Mouse (Mus musculus) MEL (cell line): ENCODE measurements around the gene Dgkz. TPM values are rescaled to one million over a fixed set of nuclear protein-coding genes. Genes with fewer than 3 reads are reported as not detected.

Experiments
- DNase-seq: peaks from one replicate; pipeline ENCODE4 v3.0.0; 2011; ENCODE audit warnings: low read depth, low spot score
- H3K27ac ChIP-seq: 2 replicates; pipeline ENCODE4 v1.5.1; 2012; ENCODE audit warnings: low read depth, mild to moderate bottlenecking, control low read depth, low read length, moderate library complexity; ENCODE audit not compliant: control insufficient read depth
- H3K27me3 ChIP-seq, 2 experiments: fragments of 150-350 bp in 1 of 2; sonication (generic) in 1 of 2; 2 replicates each; pipeline ENCODE4 v1.6.1; 2012; ENCODE audit warnings: low read length in 2 of 2, mild to moderate bottlenecking in 2 of 2, improper control_type of control experiment in 1 of 2, moderate library complexity in 1 of 2; ENCODE audit not compliant: insufficient read depth in 2 of 2, control insufficient read depth in 1 of 2
- H3K36me3 ChIP-seq, 2 experiments: 2 replicates each; pipeline ENCODE4 v1.6.1; 2012 to 2014; ENCODE audit warnings: low read length in 2 of 2, improper control_type of control experiment in 1 of 2, inconsistent platforms in 1 of 2, mild to moderate bottlenecking in 1 of 2; ENCODE audit not compliant: insufficient read depth in 2 of 2, control insufficient read depth in 1 of 2
- H3K4me1 ChIP-seq, 2 experiments: fragments of 150-350 bp in 1 of 2; sonication (generic) in 1 of 2; 2 replicates each; pipeline ENCODE4 v1.6.1; 2012; ENCODE audit warnings: low read length in 2 of 2, improper control_type of control experiment in 1 of 2, mild to moderate bottlenecking in 1 of 2; ENCODE audit not compliant: insufficient read depth in 2 of 2, control insufficient read depth in 1 of 2
- H3K4me3 ChIP-seq, 2 experiments: fragments of 150-350 bp in 1 of 2; sonication (generic) in 1 of 2; 2 replicates each; pipeline ENCODE4 v1.5.1; 2012; ENCODE audit warnings: low read depth in 2 of 2, low read length in 2 of 2, mild to moderate bottlenecking in 2 of 2, moderate library complexity in 2 of 2, control low read depth in 1 of 2, improper control_type of control experiment in 1 of 2; ENCODE audit not compliant: control insufficient read depth in 1 of 2, insufficient read depth in 1 of 2
- H3K79me2 ChIP-seq: 2 replicates; pipeline ENCODE4 v1.6.1; 2012; ENCODE audit warnings: mild to moderate bottlenecking, low read length, moderate library complexity; ENCODE audit not compliant: control insufficient read depth, poor library complexity, insufficient read depth
- H3K9ac ChIP-seq: 2 replicates; pipeline ENCODE4 v1.6.1; 2012; ENCODE audit warnings: low read depth, mild to moderate bottlenecking, control low read depth, low read length, moderate library complexity; ENCODE audit not compliant: control insufficient read depth, poor library complexity, severe bottlenecking
- H3K9me3 ChIP-seq: fragments of 150-350 bp; sonication (generic); replicated peaks from 2 replicates; pipeline ENCODE4 v1.6.1; 2012; ENCODE audit warnings: mild to moderate bottlenecking, low read length, improper control_type of control experiment, moderate library complexity; ENCODE audit not compliant: insufficient read depth
- CHD1 ChIP-seq: IDR thresholded peaks from 2 replicates; pipeline ENCODE4 v1.6.1; 2012; ENCODE audit warnings: low read depth, mild to moderate bottlenecking, inconsistent platforms, low read length, improper control_type of control experiment
- CHD2 ChIP-seq: IDR thresholded peaks from 2 replicates; pipeline ENCODE4 v1.6.1; 2011; ENCODE audit warnings: low read length, improper control_type of control experiment
- CTCF ChIP-seq, 3 experiments: IDR thresholded peaks in 2 of 3; conservative IDR thresholded peaks in 1 of 3; 2 replicates each; pipeline ENCODE4 v1.5.1; 2011 to 2012; ENCODE audit warnings: low read length in 3 of 3, low read depth in 2 of 3, mild to moderate bottlenecking in 2 of 3, improper control_type of control experiment in 1 of 3, inconsistent platforms in 1 of 3, mixed read lengths in 1 of 3, moderate library complexity in 1 of 3; ENCODE audit not compliant: control insufficient read depth in 1 of 3, insufficient read depth in 1 of 3, poor library complexity in 1 of 3, severe bottlenecking in 1 of 3
- E2F4 ChIP-seq: IDR thresholded peaks from 2 replicates; pipeline ENCODE4 v1.6.1; 2011; ENCODE audit warnings: low read depth, low read length, improper control_type of control experiment, borderline replicate concordance
- ELF1 ChIP-seq: IDR thresholded peaks from 2 replicates; pipeline ENCODE4 v1.6.1; 2014; ENCODE audit warnings: low read depth, mild to moderate bottlenecking, inconsistent platforms, low read length, improper control_type of control experiment, moderate library complexity
- EP300 ChIP-seq, 2 experiments: IDR thresholded peaks; 2 replicates each; pipeline ENCODE4 v1.6.1; 2011; ENCODE audit warnings: improper control_type of control experiment in 2 of 2, low read length in 2 of 2, low read depth in 1 of 2, mild to moderate bottlenecking in 1 of 2
- ETS1 ChIP-seq: IDR thresholded peaks from 2 replicates; pipeline ENCODE4 v1.6.1; 2012; ENCODE audit warnings: low read depth, mild to moderate bottlenecking, inconsistent platforms, low read length, improper control_type of control experiment, moderate library complexity
- GABPA ChIP-seq: IDR thresholded peaks from 2 replicates; pipeline ENCODE4 v1.6.1; 2012; ENCODE audit warnings: low read depth, mild to moderate bottlenecking, inconsistent platforms, low read length, improper control_type of control experiment, moderate library complexity
- KAT2A ChIP-seq: conservative IDR thresholded peaks from 2 replicates; pipeline ENCODE4 v1.6.1; 2012; ENCODE audit warnings: low read depth, low read length, improper control_type of control experiment, inconsistent platforms
- MAZ ChIP-seq: IDR thresholded peaks from 2 replicates; pipeline ENCODE4 v1.6.1; 2012; ENCODE audit warnings: low read depth, mild to moderate bottlenecking, inconsistent platforms, low read length, improper control_type of control experiment
- MEF2A ChIP-seq: IDR thresholded peaks from 2 replicates; pipeline ENCODE4 v1.6.1; 2014; ENCODE audit warnings: low read depth, mild to moderate bottlenecking, inconsistent platforms, low read length, improper control_type of control experiment; ENCODE audit not compliant: poor library complexity, insufficient replicate concordance, severe bottlenecking; ENCODE audit errors: extremely low read depth
- MXI1 ChIP-seq: IDR thresholded peaks from 2 replicates; pipeline ENCODE4 v1.6.1; 2011; ENCODE audit warnings: mild to moderate bottlenecking, low read depth, low read length, improper control_type of control experiment
- MYB ChIP-seq: IDR thresholded peaks from 2 replicates; pipeline ENCODE4 v1.6.1; 2011; ENCODE audit warnings: mild to moderate bottlenecking, low read depth, low read length, improper control_type of control experiment
- MYC ChIP-seq: IDR thresholded peaks from 2 replicates; pipeline ENCODE4 v1.6.1; 2011; ENCODE audit warnings: low read depth, mild to moderate bottlenecking, low read length, improper control_type of control experiment, moderate library complexity
- NELFE ChIP-seq: IDR thresholded peaks from 2 replicates; pipeline ENCODE4 v1.6.1; 2011; ENCODE audit warnings: low read depth, low read length, improper control_type of control experiment
- POLR2A ChIP-seq, 2 experiments: IDR thresholded peaks; 2 replicates each; pipeline ENCODE4 v1.6.1; 2011 to 2012; ENCODE audit warnings: low read length in 2 of 2, mild to moderate bottlenecking in 2 of 2, control low read depth in 1 of 2, improper control_type of control experiment in 1 of 2, low read depth in 1 of 2, moderate library complexity in 1 of 2; ENCODE audit not compliant: control insufficient read depth in 1 of 2, insufficient read depth in 1 of 2, poor library complexity in 1 of 2
- RAD21 ChIP-seq: IDR thresholded peaks from 2 replicates; pipeline ENCODE4 v1.6.1; 2011; ENCODE audit warnings: mild to moderate bottlenecking, low read depth, low read length, improper control_type of control experiment
- RCOR1 ChIP-seq: IDR thresholded peaks from 2 replicates; pipeline ENCODE4 v1.6.1; 2012; ENCODE audit warnings: low read depth, mild to moderate bottlenecking, inconsistent platforms, low read length, improper control_type of control experiment
- SIN3A ChIP-seq: IDR thresholded peaks from 2 replicates; pipeline ENCODE4 v1.6.1; 2012; ENCODE audit warnings: low read length, improper control_type of control experiment, inconsistent platforms
- SMC3 ChIP-seq: IDR thresholded peaks from 2 replicates; pipeline ENCODE4 v1.6.1; 2011; ENCODE audit warnings: low read depth, low read length, improper control_type of control experiment
- TAL1 ChIP-seq: IDR thresholded peaks from 2 replicates; pipeline ENCODE4 v1.6.1; 2012; ENCODE audit warnings: mild to moderate bottlenecking, inconsistent platforms, low read length, moderate library complexity, mixed read lengths
- TBP ChIP-seq: IDR thresholded peaks from 2 replicates; pipeline ENCODE4 v1.8.0; 2011; ENCODE audit warnings: low read depth, low read length, improper control_type of control experiment
- TCF12 ChIP-seq: IDR thresholded peaks from 2 replicates; pipeline ENCODE4 v1.6.1; 2014; ENCODE audit warnings: low read depth, mild to moderate bottlenecking, inconsistent platforms, low read length, improper control_type of control experiment, moderate library complexity
- UBTF ChIP-seq: IDR thresholded peaks from 2 replicates; pipeline ENCODE4 v1.6.1; 2012; ENCODE audit warnings: low read depth, mild to moderate bottlenecking, inconsistent platforms, low read length, improper control_type of control experiment, moderate library complexity, borderline replicate concordance; ENCODE audit not compliant: insufficient read depth
- USF1 ChIP-seq: IDR thresholded peaks from 2 replicates; pipeline ENCODE4 v1.6.1; 2014; ENCODE audit warnings: low read depth, mild to moderate bottlenecking, inconsistent platforms, low read length, improper control_type of control experiment, moderate library complexity
- USF2 ChIP-seq, 2 experiments: IDR thresholded peaks; 2 replicates each; pipeline ENCODE4 v1.6.1; 2011 to 2012; ENCODE audit warnings: improper control_type of control experiment in 2 of 2, low read length in 2 of 2, borderline replicate concordance in 1 of 2, inconsistent platforms in 1 of 2, low read depth in 1 of 2, mild to moderate bottlenecking in 1 of 2; ENCODE audit not compliant: insufficient read depth in 1 of 2
- ZKSCAN1 ChIP-seq: IDR thresholded peaks from 2 replicates; pipeline ENCODE4 v1.6.1; 2012; ENCODE audit warnings: low read depth, mild to moderate bottlenecking, inconsistent platforms, low read length, improper control_type of control experiment, moderate library complexity
- ZMIZ1 ChIP-seq: IDR thresholded peaks from 2 replicates; pipeline ENCODE4 v1.6.1; 2012; ENCODE audit warnings: low read depth, mild to moderate bottlenecking, inconsistent platforms, low read length, improper control_type of control experiment, moderate library complexity
- ZNF384 ChIP-seq: IDR thresholded peaks from 2 replicates; pipeline ENCODE4 v1.6.1; 2012; ENCODE audit warnings: low read depth, mild to moderate bottlenecking, inconsistent platforms, low read length, improper control_type of control experiment
- polyA plus RNA-seq, 2 experiments: library from polyadenylated mRNA; stranded (reverse) in 1 of 2; unstranded in 1 of 2; fragments of >175 nt in 1 of 2; fragments of >200 nt in 1 of 2; gene quantifications; 2 replicates each; pipeline versions ENCODE4 v1.2.1 to v1.2.4; 2012; ENCODE audit warnings: low replicate concordance in 2 of 2, low read depth in 1 of 2; ENCODE audit not compliant: insufficient read length in 2 of 2, insufficient read depth in 1 of 2, missing spikeins in 1 of 2
- total RNA-seq: library from RNA; depleted of rRNA; stranded (reverse); fragments of 300-350 nt; gene quantifications from 2 replicates; pipeline ENCODE4 v1.2.3, GENCODE M21; 2012

Gene Dgkz
- total and polyA plus RNA-seq, 3 experiments, result 65.6 to 165 TPM; not detected in 1

GRCm38 (mm10) chr2:91989750-91990149, 14.1 kb upstream of the Dgkz start:
- Histone ChIP-seq H3K36me3 (no peaks in the 10 kb centered on the region), H3K27me3 (peaks cover 0 to 1% of the 10 kb centered on the region in 2 experiments; a peak in 1 of 4 replicates), H3K79me2 (no peaks in the 10 kb centered on the region), H3K27ac (no peak overlapping the region), H3K9me3 (no peaks in the 10 kb centered on the region), H3K4me1 (peaks cover 4 to 11% of the 10 kb centered on the region in 2 experiments; a peak in 2 of 4 replicates), H3K4me3 (no peak overlapping the region), H3K9ac (no peak overlapping the region)
- DNase-seq, result peak; percentile 53
- TF ChIP-seq UBTF (no peak), MYC (0 out of 2 replicates have a peak, but pooled peaks have one; percentile 21), TAL1 (no peak), RAD21 (peak; percentile 55), CHD1 (no peak), CTCF (IDR thresholded peaks at IDR 0.05 in 2 of 3, conservative IDR thresholded peaks at IDR 0.05 in 1 of 3; ENCODE audit: control insufficient read depth in 1 of 3, insufficient read depth in 1 of 3, low read depth in 2 of 3, low read length in 3 of 3, poor library complexity in 1 of 3, severe bottlenecking in 1 of 3) (peak; percentile 53 to 78 (median 64)), ZKSCAN1 (peak; percentile 82; the same call in 1 of the 2 replicates), TBP (no peak), SMC3 (peak; percentile 55)

GRCm38 (mm10) chr2:91987542-91987941, 11.9 kb upstream of the Dgkz start:
- Histone ChIP-seq H3K27me3 (no peaks in the 10 kb centered on the region), H3K4me1 (peaks cover 4 to 16% of the 10 kb centered on the region in 2 experiments; a peak in 3 of 4 replicates)
- TF ChIP-seq MEF2A (no peak), SIN3A (peak; percentile 70; the same call in 1 of the 2 replicates), RCOR1 (no peak), MXI1 (0 out of 2 replicates have a peak, but pooled peaks have one; percentile 28), ETS1 (no peak), RAD21 (peak; percentile 96), EP300 (IDR thresholded peaks at IDR 0.05; ENCODE audit: low read depth in 1 of 2, low read length in 2 of 2) (no peak), POLR2A (IDR thresholded peaks at IDR 0.05; ENCODE audit: control insufficient read depth in 1 of 2, insufficient read depth in 1 of 2, low read depth in 1 of 2, low read length in 2 of 2, poor library complexity in 1 of 2) (no peak), CTCF (IDR thresholded peaks at IDR 0.05 in 2 of 3, conservative IDR thresholded peaks at IDR 0.05 in 1 of 3; ENCODE audit: control insufficient read depth in 1 of 3, insufficient read depth in 1 of 3, low read depth in 2 of 3, low read length in 3 of 3, poor library complexity in 1 of 3, severe bottlenecking in 1 of 3) (peak; percentile 78 to 98 (median 91)), NELFE (no peak), ELF1 (no peak), SMC3 (peak; percentile 95), MAZ (no peak), E2F4 (no peak), USF1 (no peak), MYB (no peak), KAT2A (no peak), USF2 (IDR thresholded peaks at IDR 0.05; ENCODE audit: borderline replicate concordance in 1 of 2, insufficient read depth in 1 of 2, low read depth in 1 of 2, low read length in 2 of 2) (no peak), TCF12 (no peak), CHD1 (no peak), UBTF (no peak), CHD2 (no peak), ZNF384 (no peak), GABPA (no peak), MYC (no peak), ZMIZ1 (no peak)

More at GRCm38 (mm10) chr2:91987542-91987941, 11.9 kb upstream of the Dgkz start:
- H3K9me3 ChIP-seq, result no peaks in the 10 kb centered on the region
- DNase-seq, result peak; percentile 85
- no peaks in the 10 kb centered on the region; the same call in 1 of the 2 replicates for H3K79me2 ChIP-seq
- no peak overlapping the region for H3K27ac ChIP-seq
- no peak overlapping the region for H3K9ac ChIP-seq
- no peak overlapping the region for H3K4me3 ChIP-seq
- peaks cover 0 to 3% of the 10 kb centered on the region in 2 experiments; a peak in 2 of 4 replicates for H3K36me3 ChIP-seq
